Mouse (Mus musculus) midbrain, embryonic 10.5 days (tissue): Measurements from ENCODE around the gene Tmem88. TPM values are rescaled to one million over a fixed set of nuclear protein-coding genes. Genes with fewer than 3 reads are reported as not detected.
A peak's percentile ranks its signal among the peaks of the same experiment; 100 is the strongest.

Experiments used
- DNase-seq: peaks from one replicate; pipeline ENCODE4 v3.0.0-alpha.2; 2017; ENCODE audit warnings: low spot score
- H3K27ac ChIP-seq: fragments of 300-500 bp; sonication (generic); replicated peaks from 2 replicates; pipeline ENCODE4 v1.5.1; 2016; ENCODE audit warnings: mild to moderate bottlenecking
- H3K27me3 ChIP-seq: fragments of 300-500 bp; sonication (generic); 2 replicates; pipeline ENCODE4 v1.6.1; 2016; ENCODE audit warnings: low read depth, mild to moderate bottlenecking; ENCODE audit not compliant: poor library complexity, severe bottlenecking
- H3K36me3 ChIP-seq: fragments of 300-500 bp; sonication (generic); 2 replicates; pipeline ENCODE4 v1.6.1; 2016; ENCODE audit warnings: mild to moderate bottlenecking, moderate library complexity
- H3K4me1 ChIP-seq: fragments of 300-500 bp; sonication (generic); 2 replicates; pipeline ENCODE4 v1.6.1; 2016
- H3K4me3 ChIP-seq: fragments of 300-500 bp; sonication (generic); 2 replicates; pipeline ENCODE4 v1.5.1; 2016; ENCODE audit warnings: mild to moderate bottlenecking, moderate library complexity
- H3K9me3 ChIP-seq: fragments of 300-500 bp; sonication (generic); replicated peaks from 2 replicates; pipeline ENCODE4 v1.6.1; 2016; ENCODE audit warnings: mild to moderate bottlenecking
- WGBS: fragments of 180-500 bp; shearing (Covaris S2); methylation state at CpG from one replicate; pipeline ENCODE4 v1.1.7; 2016; 5-methylcytosine and 5-hydroxymethylcytosine counted together
- polyA plus RNA-seq: library from polyadenylated mRNA; unstranded; fragments of >200 nt; fragmentation: Nextera tagmentation; extraction: Ambion mirVana; gene quantifications from 2 replicates; pipeline ENCODE4 v1.2.1, GENCODE M21; 2016

Tmem88 gene
- 16.9 and 21.4 TPM in 2 replicates for polyA plus RNA-seq

- Histone ChIP-seq H3K27me3 (peaks cover 28% of the 10 kb centered on the region), H3K36me3 (peaks cover 40% of the 10 kb centered on the region), H3K4me3 (peak within 1 kb of the TSS; percentile 63), H3K9me3 (no peaks in the 10 kb centered on the region), H3K4me1 (peaks cover 66% of the 10 kb centered on the region), H3K27ac (peak within 1 kb of the TSS; percentile 79)
- DNase-seq, result peak; percentile 70
- 2% methylated on average over 15 of the region's 16 CpGs for WGBS
These were observed at the start of gene Tmem88 for GRCm38 (mm10) chr11:69398059-69398458. Tmem88 (minus strand) TSS chr11:69398234.

- H3K9me3 ChIP-seq, result no peaks in the 10 kb centered on the region
- H3K4me3 ChIP-seq, result no peak overlapping the region
- peaks cover 16% of the 10 kb centered on the region for H3K4me1 ChIP-seq
- no peaks in the 10 kb centered on the region for H3K36me3 ChIP-seq
- no peaks in the 10 kb centered on the region for H3K27me3 ChIP-seq
- 89% methylated on average over 7 of the region's 7 CpGs for WGBS
- H3K27ac ChIP-seq, result 0 out of 2 replicates have a peak overlapping the region, but pooled peaks have one; percentile 13
- no peak for DNase-seq
These were observed 49.3 kb upstream of the Tmem88 start for GRCm38 (mm10) chr11:69447299-69447698.

- WGBS, result 64% methylated on average over 5 of the region's 5 CpGs
- peaks cover 9% of the 10 kb centered on the region for H3K4me1 ChIP-seq
- H3K27ac ChIP-seq, result no peak overlapping the region
- no peaks in the 10 kb centered on the region for H3K36me3 ChIP-seq
- DNase-seq, result no peak
- no peaks in the 10 kb centered on the region for H3K9me3 ChIP-seq
- H3K27me3 ChIP-seq, result no peaks in the 10 kb centered on the region
- H3K4me3 ChIP-seq, result no peak overlapping the region
These were observed 45.3 kb upstream of the Tmem88 start for GRCm38 (mm10) chr11:69443328-69443727.

- Histone ChIP-seq H3K36me3 (no peaks in the 10 kb centered on the region), H3K4me3 (no peak overlapping the region), H3K27me3 (no peaks in the 10 kb centered on the region), H3K9me3 (no peaks in the 10 kb centered on the region), H3K4me1 (0 out of 2 replicates have a peak, but pooled peaks cover 7% of the 10 kb centered on the region), H3K27ac (no peak overlapping the region)
- DNase-seq, result no peak
- 44% methylated on average over 3 of the region's 3 CpGs for WGBS
These were observed 39.3 kb upstream of the Tmem88 start for GRCm38 (mm10) chr11:69437291-69437690.

- Histone ChIP-seq H3K4me3 (no peak overlapping the region), H3K27ac (peak overlapping the region; percentile 2; the same call in 1 of the 2 replicates), H3K9me3 (no peaks in the 10 kb centered on the region), H3K27me3 (no peaks in the 10 kb centered on the region), H3K4me1 (peaks cover 15% of the 10 kb centered on the region), H3K36me3 (no peaks in the 10 kb centered on the region)
- DNase-seq, result no peak
- 73% methylated on average over 6 of the region's 6 CpGs for WGBS
These were observed 35.2 kb upstream of the Tmem88 start for GRCm38 (mm10) chr11:69433189-69433588.

- WGBS, result 77% methylated on average over 11 of the region's 11 CpGs
- Histone ChIP-seq H3K4me3 (no peak overlapping the region), H3K27me3 (no peaks in the 10 kb centered on the region), H3K27ac (no peak overlapping the region), H3K4me1 (peaks cover 15% of the 10 kb centered on the region), H3K36me3 (no peaks in the 10 kb centered on the region), H3K9me3 (no peaks in the 10 kb centered on the region)
- DNase-seq, result no peak
These were observed 34.6 kb upstream of the Tmem88 start for GRCm38 (mm10) chr11:69432640-69432982.

GRCm38 (mm10) chr11:69431829-69432639 is 34.0 kb upstream of the Tmem88 start:
- no peaks in the 10 kb centered on the region for H3K9me3 ChIP-seq
- no peaks in the 10 kb centered on the region for H3K36me3 ChIP-seq
- 39% methylated on average over 11 of the region's 11 CpGs for WGBS
- no peak overlapping the region for H3K27ac ChIP-seq
- no peaks in the 10 kb centered on the region for H3K27me3 ChIP-seq
- H3K4me3 ChIP-seq, result no peak overlapping the region
- DNase-seq, result peak; percentile 63
- peaks cover 9% of the 10 kb centered on the region for H3K4me1 ChIP-seq

GRCm38 (mm10) chr11:69430631-69431030 is 32.6 kb upstream of the Tmem88 start:
- WGBS, result 86% methylated on average over 15 of the region's 15 CpGs
- H3K9me3 ChIP-seq, result no peaks in the 10 kb centered on the region

GRCm38 (mm10) chr11:69429313-69429712 is 31.3 kb upstream of the Tmem88 start:
- DNase-seq, result no peak
- H3K4me3 ChIP-seq, result no peak overlapping the region
- no peaks in the 10 kb centered on the region for H3K36me3 ChIP-seq
- no peaks in the 10 kb centered on the region for H3K9me3 ChIP-seq
- peaks cover 9% of the 10 kb centered on the region for H3K4me1 ChIP-seq
- no peak overlapping the region for H3K27ac ChIP-seq
- H3K27me3 ChIP-seq, result peaks cover 3% of the 10 kb centered on the region; the same call in 1 of the 2 replicates
- 78% methylated on average over 2 of the region's 2 CpGs for WGBS

More at GRCm38 (mm10) chr11:69430631-69431030, 32.6 kb upstream of the Tmem88 start:
- Histone ChIP-seq H3K27ac (no peak overlapping the region), H3K4me3 (no peak overlapping the region), H3K4me1 (peaks cover 9% of the 10 kb centered on the region), H3K36me3 (no peaks in the 10 kb centered on the region), H3K27me3 (0 out of 2 replicates have a peak, but pooled peaks cover 3% of the 10 kb centered on the region)
- no peak for DNase-seq

GRCm38 (mm10) chr11:69428751-69429150 is 30.7 kb upstream of the Tmem88 start:
- Histone ChIP-seq H3K9me3 (no peaks in the 10 kb centered on the region), H3K27me3 (peaks cover 9% of the 10 kb centered on the region; the same call in 1 of the 2 replicates), H3K27ac (no peak overlapping the region), H3K4me3 (no peak overlapping the region), H3K36me3 (no peaks in the 10 kb centered on the region), H3K4me1 (peaks cover 9% of the 10 kb centered on the region)
- no peak for DNase-seq
- WGBS, result 24% methylated on average over 4 of the region's 4 CpGs

GRCm38 (mm10) chr11:69426246-69426645 is 28.2 kb upstream of the Tmem88 start:
- Histone ChIP-seq H3K27me3 (peaks cover 33% of the 10 kb centered on the region), H3K4me3 (no peak overlapping the region), H3K9me3 (no peaks in the 10 kb centered on the region), H3K27ac (no peak overlapping the region), H3K36me3 (no peaks in the 10 kb centered on the region), H3K4me1 (peaks cover 12% of the 10 kb centered on the region)
- no peak for DNase-seq
- 80% methylated on average over 2 of the region's 2 CpGs for WGBS

GRCm38 (mm10) chr11:69423885-69424284 is 25.9 kb upstream of the Tmem88 start:
- WGBS, result 79% methylated on average over 6 of the region's 6 CpGs
- DNase-seq, result no peak

GRCm38 (mm10) chr11:69422842-69423241 is 24.8 kb upstream of the Tmem88 start:
- H3K4me1 ChIP-seq, result peaks cover 41% of the 10 kb centered on the region

More at GRCm38 (mm10) chr11:69423885-69424284, 25.9 kb upstream of the Tmem88 start:
- Histone ChIP-seq H3K9me3 (no peaks in the 10 kb centered on the region), H3K27ac (no peak overlapping the region), H3K4me1 (peaks cover 35% of the 10 kb centered on the region), H3K27me3 (peaks cover 47% of the 10 kb centered on the region), H3K36me3 (no peaks in the 10 kb centered on the region), H3K4me3 (no peak overlapping the region)

More at GRCm38 (mm10) chr11:69422842-69423241, 24.8 kb upstream of the Tmem88 start:
- no peak overlapping the region for H3K4me3 ChIP-seq
- DNase-seq, result no peak
- H3K9me3 ChIP-seq, result no peaks in the 10 kb centered on the region
- 89% methylated on average over 10 of the region's 10 CpGs for WGBS
- peaks cover 47% of the 10 kb centered on the region for H3K27me3 ChIP-seq
- H3K27ac ChIP-seq, result no peak overlapping the region
- no peaks in the 10 kb centered on the region for H3K36me3 ChIP-seq
